Mouse (Mus musculus) myocyte (in vitro differentiated cells): ENCODE results near the gene Kcnk10.

Experiments used
- MYOD1 ChIP-seq, 3 experiments: IDR thresholded peaks; one replicate each; pipeline ENCODE4 v1.6.1; 2011; ENCODE audit warnings: control low read depth in 2 of 3, low read depth in 2 of 3, mild to moderate bottlenecking in 2 of 3, moderate library complexity in 1 of 3; ENCODE audit not compliant: insufficient read length in 2 of 3, control insufficient read depth in 1 of 3
- POLR2A ChIP-seq: IDR thresholded peaks from one replicate; pipeline ENCODE4 v1.6.1; 2011; ENCODE audit warnings: low read depth, mild to moderate bottlenecking, control low read depth, moderate library complexity; ENCODE audit not compliant: insufficient read length
- TCF3 ChIP-seq: IDR thresholded peaks from one replicate; pipeline ENCODE4 v1.6.1; 2011; ENCODE audit warnings: low read depth, control low read depth; ENCODE audit not compliant: insufficient read length

DNA sequence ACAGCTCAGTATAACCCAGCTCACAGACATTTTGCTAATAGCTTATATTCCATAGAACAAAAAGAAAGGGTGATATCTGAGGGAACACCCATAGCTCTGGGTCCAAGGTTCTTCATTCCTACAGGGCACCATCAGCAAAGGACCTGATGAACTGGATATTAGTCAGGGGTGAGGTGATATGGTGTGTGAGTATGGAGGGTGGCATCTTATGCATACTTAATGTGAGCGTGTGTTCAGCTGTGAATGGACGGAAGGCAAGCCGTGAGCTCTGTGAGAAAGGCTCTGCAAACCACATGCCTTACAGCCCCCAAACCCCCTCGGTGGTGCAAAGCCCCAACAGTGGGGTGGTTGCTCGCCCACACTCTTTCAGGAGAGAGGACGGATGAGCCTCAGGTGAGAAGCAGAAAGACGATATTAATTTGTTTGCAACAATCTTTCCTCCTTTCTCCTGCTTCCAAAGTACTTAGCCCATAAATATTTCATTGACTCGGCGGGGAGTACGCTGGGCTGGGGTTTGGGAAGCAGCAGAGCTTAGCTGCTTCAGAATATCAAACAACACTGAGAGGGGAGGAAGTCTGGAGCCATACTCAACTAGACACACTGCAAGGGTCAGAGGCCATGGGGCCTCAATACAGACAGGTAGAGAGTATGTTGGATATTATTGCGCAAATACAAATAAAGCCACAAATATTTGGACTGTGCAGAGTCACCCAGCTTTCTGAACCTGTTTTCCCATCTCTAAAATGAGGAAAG lies 76.4 kb downstream of the Kcnk10 start:
- TF ChIP-seq TCF3 (no peak), MYOD1 (IDR thresholded peaks at IDR 0.05; ENCODE audit: control insufficient read depth in 1 of 3, insufficient read length in 2 of 3, low read depth in 2 of 3) (no peak), POLR2A (no peak)
